Mouse (Mus musculus) kidney, adult 2 months (tissue): ENCODE results near the gene Wbp1l. TPM values are rescaled to one million over a fixed set of nuclear protein-coding genes. Genes with fewer than 3 reads are reported as not detected.
A peak's percentile ranks its signal among the peaks of the same experiment; 100 is the strongest.

Experiments
- DNase-seq: peaks from one replicate; pipeline ENCODE4 v3.0.0; 2021
- H3K27ac ChIP-seq: fragments of 200-500 bp; 2 replicates; pipeline ENCODE4 v1.5.1; 2012; ENCODE audit warnings: low read depth, low read length, control low read depth, inconsistent platforms; ENCODE audit not compliant: insufficient read depth
- H3K27me3 ChIP-seq: fragments of 200-500 bp; replicated peaks from 2 replicates; pipeline ENCODE4 v1.6.1; 2012; ENCODE audit warnings: mild to moderate bottlenecking, moderate library complexity, low read length, inconsistent platforms; ENCODE audit not compliant: control insufficient read depth, insufficient read depth
- H3K36me3 ChIP-seq: fragments of 200-500 bp; 2 replicates; pipeline ENCODE4 v1.6.1; 2012; ENCODE audit warnings: mild to moderate bottlenecking, moderate library complexity, low read length, inconsistent platforms; ENCODE audit not compliant: control insufficient read depth, insufficient read depth
- H3K4me1 ChIP-seq: fragments of 200-500 bp; 2 replicates; pipeline ENCODE4 v1.6.1; 2011; ENCODE audit warnings: low read length; ENCODE audit not compliant: control insufficient read depth, insufficient read depth
- H3K4me3 ChIP-seq: fragments of 200-500 bp; 2 replicates; pipeline ENCODE4 v1.5.1; 2011; ENCODE audit warnings: mild to moderate bottlenecking, low read depth, low read length, control low read depth; ENCODE audit not compliant: insufficient read depth
- CTCF ChIP-seq: fragments of 200-500 bp; conservative IDR thresholded peaks from 2 replicates; pipeline ENCODE4 v1.5.1; 2011; ENCODE audit warnings: low read depth, mild to moderate bottlenecking, control low read depth, low read length, moderate library complexity, mixed read lengths; ENCODE audit not compliant: insufficient read depth, insufficient read length
- POLR2A ChIP-seq: fragments of 200-500 bp; IDR thresholded peaks from one replicate; pipeline ENCODE4 v1.6.1; 2011; ENCODE audit warnings: low read depth, low read length, control low read depth
- WGBS: fragments of 180-500 bp; shearing (Covaris S2); methylation state at CpG from one replicate; pipeline ENCODE4 v1.1.7; 2018; 5-methylcytosine and 5-hydroxymethylcytosine counted together
- polyA plus RNA-seq: library from polyadenylated mRNA; depleted of rRNA; stranded (reverse); fragments of >200 nt; gene quantifications from 2 replicates; pipeline ENCODE4 v1.2.3, GENCODE M21; 2012

Wbp1l gene
- polyA plus RNA-seq, 1 experiment = 60.3 TPM

DNA sequence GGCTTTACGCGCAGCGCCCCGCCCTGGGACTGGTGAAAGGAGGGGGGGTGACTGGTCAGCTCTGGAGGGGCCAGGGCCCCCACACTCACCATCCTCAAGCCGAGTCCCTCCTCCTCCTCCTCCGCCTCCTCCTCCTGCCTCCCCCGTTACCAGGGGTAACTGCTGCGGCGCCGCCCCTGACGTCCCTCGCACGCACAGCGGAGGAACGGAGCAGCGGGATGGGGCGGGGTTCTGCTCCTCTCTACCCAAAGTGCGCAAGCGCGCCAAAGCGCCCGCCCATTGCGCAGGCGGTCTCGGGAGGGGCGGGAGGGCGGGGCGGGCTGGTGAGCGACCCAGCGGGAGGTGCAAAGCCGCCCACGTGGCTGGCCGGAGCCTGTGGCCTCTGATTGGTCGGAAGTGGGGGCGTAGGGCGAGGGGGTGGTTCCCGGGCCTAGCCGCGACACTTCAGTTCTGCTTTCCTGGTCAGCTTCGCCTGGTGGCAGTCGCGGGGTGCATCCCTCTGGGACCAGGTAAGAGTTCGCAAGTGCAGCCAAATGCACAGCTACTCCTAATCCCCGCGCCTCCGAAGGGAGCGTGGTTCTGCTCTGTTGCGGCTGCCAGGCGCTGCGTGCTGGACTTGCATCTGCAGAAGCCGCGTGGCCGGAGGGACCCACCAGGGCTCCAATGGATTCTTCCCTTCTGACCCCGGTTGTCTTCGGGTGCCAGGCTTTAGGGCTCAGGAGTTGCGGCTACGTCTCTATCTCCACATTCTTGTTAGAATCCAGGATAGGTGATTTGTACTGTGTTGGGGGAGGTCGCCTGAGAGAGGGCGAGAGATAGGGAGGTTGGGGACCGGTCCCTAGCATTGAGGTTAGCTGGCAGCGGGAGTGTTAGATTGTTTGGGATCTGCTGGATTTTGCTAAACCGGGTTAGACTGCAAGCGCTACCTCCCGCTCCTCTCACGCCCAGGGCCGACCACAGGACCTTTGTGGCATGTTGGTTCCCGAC, 25.6 kb upstream of the Wbp1l start, which contains the start of the genes Arl3 and Sfxn2:
Arl3 (minus strand) TSS at position 248 of the 987 bp plus-strand sequence.
Sfxn2 (plus strand) TSS at position 415 of the 987 bp plus-strand sequence.
- Histone ChIP-seq H3K27ac (peak within 1 kb of the TSS; percentile 62), H3K4me1 (peaks cover 5% of the 10 kb centered on the region), H3K27me3 (no peaks in the 10 kb centered on the region), H3K36me3 (no peaks in the 10 kb centered on the region), H3K4me3 (peak within 1 kb of the TSS; percentile 76)
- WGBS = under 1% methylated on average over 60 of the region's 67 CpGs
- TF ChIP-seq CTCF = no peak; the same call in 1 of the 2 replicates
- peak; percentile 94 for TF ChIP-seq POLR2A
- peak; percentile 98 for DNase-seq

DNA sequence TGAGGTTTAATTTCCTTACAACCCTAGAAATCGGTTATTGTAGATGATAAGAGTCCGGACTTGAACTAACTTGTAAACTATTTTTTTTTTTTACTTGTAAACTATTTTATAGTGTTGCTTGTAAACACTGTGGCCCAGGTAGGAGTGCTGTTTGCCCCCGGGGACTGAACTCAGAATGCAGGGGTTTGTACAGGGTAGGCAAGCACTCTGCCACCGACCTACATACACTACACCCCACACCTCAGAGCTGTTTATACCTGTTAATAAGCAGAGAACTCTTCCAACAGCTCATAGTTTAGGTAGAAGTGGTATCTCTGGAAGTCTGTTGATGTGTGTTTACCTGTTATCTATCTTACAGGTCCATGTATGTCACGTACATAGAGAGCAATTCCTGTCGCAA, 24.9 kb upstream of the Wbp1l start:
- TF ChIP-seq CTCF (no peak), POLR2A (no peak)
- Histone ChIP-seq H3K27ac (peak overlapping the region; percentile 62; the same call in 1 of the 2 replicates), H3K4me1 (peaks cover 5% of the 10 kb centered on the region), H3K27me3 (no peaks in the 10 kb centered on the region), H3K36me3 (no peaks in the 10 kb centered on the region), H3K4me3 (peak overlapping the region; percentile 66)
- 30% methylated on average over 6 of the region's 6 CpGs for WGBS
- no peak for DNase-seq

DNA sequence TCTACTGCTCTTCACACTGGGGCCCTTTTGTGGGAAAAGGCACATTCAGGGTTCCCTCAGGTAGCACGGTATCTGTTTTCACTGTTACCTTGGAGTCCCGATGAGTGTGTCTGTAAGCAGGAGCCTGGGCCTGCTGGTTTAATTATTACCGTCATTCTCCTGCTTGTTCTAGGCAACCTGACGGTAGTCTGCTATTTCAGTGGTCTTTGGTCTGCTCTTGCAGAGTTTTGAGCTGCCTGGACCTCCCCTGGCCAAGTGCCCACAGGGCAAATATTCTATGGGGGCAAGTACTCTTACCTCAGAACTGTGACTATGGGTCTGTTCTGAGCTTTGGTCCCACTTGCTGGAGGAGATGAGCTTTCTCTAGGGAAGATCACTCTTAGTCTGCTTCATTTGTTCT, 23.7 kb upstream of the Wbp1l start:
- Histone ChIP-seq H3K4me1 (peaks cover 5% of the 10 kb centered on the region), H3K4me3 (no peak overlapping the region), H3K27ac (peak overlapping the region; percentile 62), H3K27me3 (no peaks in the 10 kb centered on the region), H3K36me3 (no peaks in the 10 kb centered on the region)
- WGBS = 43% methylated on average over 4 of the region's 4 CpGs
- peak; percentile 87 for DNase-seq
- TF ChIP-seq POLR2A = no peak
- TF ChIP-seq CTCF = no peak

DNA sequence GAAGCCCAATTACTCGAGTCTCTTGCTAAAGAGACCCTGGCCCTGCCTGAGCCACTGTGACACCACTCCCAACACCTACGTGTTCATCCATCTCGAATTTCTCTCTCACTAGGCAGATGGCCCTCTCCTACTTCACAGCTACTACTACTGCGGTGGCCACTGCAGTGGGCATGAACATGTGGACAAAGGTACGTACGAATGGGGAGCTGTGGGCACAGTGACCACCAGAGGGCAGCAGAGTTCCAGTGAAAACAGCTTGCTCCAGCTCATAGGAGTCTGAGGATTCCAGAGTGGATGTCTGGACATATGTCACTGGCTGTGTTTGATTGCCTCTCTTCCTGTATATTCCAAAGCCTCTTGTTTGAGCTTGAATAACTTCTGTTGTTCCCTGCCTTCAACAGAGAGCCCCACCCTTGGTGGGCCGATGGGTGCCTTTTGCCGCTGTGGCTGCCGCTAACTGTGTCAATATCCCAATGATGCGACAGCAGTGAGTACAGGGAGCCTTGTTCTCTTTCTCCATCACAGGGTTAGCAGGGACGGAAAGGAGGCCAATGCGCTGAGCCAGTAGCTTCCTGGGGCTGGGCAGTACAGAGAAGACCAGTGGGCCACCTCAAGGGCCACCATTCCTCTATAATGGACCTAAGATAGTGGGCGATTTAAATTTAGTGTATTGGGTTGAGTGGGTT, 10.9 kb upstream of the Wbp1l start:
- Histone ChIP-seq H3K27ac (no peak overlapping the region), H3K4me1 (no peaks in the 10 kb centered on the region), H3K4me3 (no peak overlapping the region), H3K36me3 (no peaks in the 10 kb centered on the region), H3K27me3 (no peaks in the 10 kb centered on the region)
- WGBS = 58% methylated on average over 13 of the region's 13 CpGs
- peak; percentile 85 for DNase-seq
- peak; percentile 98 for TF ChIP-seq CTCF
- no peak for TF ChIP-seq POLR2A

DNA sequence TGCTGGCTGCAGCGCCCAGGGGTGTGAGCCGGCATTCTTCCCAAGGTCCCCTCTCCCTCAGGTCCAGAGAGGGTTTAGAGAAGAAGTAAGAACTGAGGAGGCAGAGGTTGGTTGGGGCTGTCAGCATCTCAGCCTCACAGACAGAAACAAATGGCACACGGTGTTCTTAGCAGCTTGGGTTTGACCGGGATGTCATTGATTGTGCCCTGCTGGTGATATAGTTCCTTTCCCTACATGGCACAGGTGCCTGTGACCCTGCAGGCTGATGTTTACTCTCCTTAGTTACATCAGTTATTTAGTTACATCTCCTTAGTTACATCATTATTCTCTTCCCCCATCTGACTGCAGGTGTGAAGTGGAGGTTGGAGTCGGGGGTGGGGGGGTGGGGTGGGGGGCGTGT, 7.3 kb upstream of the Wbp1l start:
- no peaks in the 10 kb centered on the region for H3K36me3 ChIP-seq
- DNase-seq = no peak
- TF ChIP-seq CTCF (no peak; the same call in 1 of the 2 replicates), POLR2A (no peak)
- H3K27ac ChIP-seq = no peak overlapping the region
- no peaks in the 10 kb centered on the region for H3K27me3 ChIP-seq
- 84% methylated on average over 6 of the region's 6 CpGs for WGBS
- H3K4me3 ChIP-seq = no peak overlapping the region
- no peaks in the 10 kb centered on the region for H3K4me1 ChIP-seq

DNA sequence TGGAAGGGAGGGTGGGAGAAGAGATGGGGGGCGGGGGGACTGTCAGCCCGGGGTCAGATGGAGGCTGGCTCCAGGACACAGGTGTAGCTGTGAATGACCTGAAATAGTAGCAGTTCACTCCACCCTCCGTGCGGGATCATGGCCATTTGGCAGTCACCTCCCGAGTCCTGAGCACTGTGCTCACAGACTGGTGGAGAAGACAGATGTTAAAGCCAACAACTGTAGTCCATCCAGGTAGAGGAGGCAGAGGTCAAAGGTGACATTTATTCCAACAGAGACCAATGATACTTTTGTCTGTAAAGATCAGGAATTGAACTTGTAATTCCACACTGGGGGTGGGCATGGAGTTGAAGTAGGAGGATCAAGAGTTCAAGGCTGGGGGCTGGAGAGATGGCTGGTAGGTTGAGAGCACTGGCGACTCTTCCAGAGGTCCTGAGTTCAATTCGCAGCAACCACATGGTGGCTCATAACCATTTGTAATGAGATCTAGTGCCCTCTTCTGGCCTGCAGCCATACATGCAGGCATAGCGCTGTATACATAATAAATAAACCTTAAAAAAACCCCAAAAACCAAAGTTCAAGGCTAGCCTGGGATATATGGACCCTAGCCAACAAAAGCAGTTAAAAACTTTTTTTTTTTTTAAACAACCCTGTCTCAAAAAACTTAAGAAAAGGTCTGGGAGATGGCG, 6.0 kb upstream of the Wbp1l start:
- Histone ChIP-seq H3K36me3 (no peaks in the 10 kb centered on the region), H3K4me3 (no peak overlapping the region), H3K27ac (no peak overlapping the region), H3K27me3 (no peaks in the 10 kb centered on the region), H3K4me1 (no peaks in the 10 kb centered on the region)
- TF ChIP-seq CTCF = peak; percentile 29; the same call in 1 of the 2 replicates
- TF ChIP-seq POLR2A = no peak
- no peak for DNase-seq
- 89% methylated on average over 9 of the region's 9 CpGs for WGBS
